Mouse (Mus musculus): ENCODE measurements around the gene Acad10.

The Acad10 gene

DNA sequence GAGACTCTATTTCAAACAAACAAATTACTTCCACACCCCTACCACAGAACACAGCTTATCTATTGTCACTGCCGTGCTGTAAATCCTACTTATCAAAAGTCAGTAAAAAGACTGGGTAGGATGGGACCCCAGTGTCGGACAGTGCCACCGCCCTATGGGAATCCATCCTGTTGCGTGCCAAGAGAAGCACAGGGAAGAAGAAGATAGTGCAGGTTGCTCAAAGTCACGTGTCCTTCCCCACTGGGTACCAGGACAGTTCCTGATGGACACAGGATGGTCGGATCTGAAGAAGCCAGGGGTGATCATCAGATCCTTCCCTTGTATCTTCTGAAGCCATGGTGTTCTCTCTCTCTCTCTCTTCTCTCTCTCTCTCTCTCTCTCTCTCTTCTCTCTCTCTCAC is 64.6 kb downstream of the Acad10 start:
- DNase-seq = no peak

DNA sequence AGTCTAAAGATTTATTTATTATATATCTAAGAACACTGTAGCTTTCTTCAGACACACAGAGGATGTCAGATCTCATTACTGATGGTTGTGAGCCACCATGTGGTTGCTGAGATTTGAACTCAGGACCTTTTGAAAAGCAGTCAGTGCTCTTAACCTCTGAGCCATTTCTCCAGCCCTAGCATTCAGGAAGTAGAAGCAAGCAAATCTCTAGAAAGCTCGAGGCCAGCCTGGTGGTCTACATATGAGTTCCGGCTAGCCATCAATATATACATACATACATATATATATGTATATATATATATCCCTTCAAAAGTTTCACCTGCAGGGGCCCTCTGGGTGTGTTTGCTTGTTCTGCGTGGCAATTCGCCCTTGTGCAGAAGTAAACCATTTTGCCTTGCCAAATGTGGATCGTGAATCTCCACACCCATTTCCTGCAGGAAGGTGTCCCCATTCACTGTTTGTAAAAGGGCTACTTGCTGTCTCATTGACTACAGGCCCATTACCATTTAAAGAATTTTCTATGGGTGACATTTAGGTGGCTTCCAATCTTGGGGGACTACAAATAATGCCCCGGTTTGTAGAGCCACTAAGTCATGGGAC is 65.5 kb downstream of the Acad10 start:
- no peak for DNase-seq

GRCm38 (mm10) chr5:121593451-121594401 is 66.6 kb downstream of the Acad10 start, which contains the start of gene Aldh2:
Gene Aldh2 (minus strand): TSS chr5:121593824.
- peak; percentile 93 for DNase-seq

DNA sequence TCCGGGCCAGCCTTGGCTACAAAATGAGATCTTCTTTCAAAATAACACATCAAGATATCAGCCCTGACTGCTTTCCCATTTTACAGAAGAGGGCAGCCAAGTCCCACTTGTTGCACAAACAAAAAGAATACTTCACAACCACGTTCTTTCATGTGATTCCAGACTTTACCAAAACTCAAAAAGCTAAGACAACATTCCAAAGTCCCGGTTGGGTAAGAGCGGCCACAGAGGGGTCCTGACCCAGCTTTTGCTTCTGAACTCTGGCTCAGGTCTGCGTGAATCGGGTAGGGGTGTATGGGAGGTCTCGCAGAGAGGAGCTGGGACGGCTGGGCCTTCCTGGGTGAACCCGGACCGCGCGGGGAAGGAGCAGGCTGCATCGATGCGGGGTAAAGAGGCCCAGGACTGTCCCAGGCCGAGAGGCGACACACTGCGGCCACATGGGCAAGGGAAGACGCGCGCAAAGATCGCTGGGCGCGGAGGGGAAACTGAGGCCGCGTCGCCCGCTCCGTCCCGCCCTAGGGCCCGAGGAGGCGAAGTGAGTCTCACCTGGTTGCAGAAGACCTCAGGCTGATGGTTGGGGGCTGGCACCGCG is 67.4 kb downstream of the Acad10 start:
- peak; percentile 58 for DNase-seq

DNA sequence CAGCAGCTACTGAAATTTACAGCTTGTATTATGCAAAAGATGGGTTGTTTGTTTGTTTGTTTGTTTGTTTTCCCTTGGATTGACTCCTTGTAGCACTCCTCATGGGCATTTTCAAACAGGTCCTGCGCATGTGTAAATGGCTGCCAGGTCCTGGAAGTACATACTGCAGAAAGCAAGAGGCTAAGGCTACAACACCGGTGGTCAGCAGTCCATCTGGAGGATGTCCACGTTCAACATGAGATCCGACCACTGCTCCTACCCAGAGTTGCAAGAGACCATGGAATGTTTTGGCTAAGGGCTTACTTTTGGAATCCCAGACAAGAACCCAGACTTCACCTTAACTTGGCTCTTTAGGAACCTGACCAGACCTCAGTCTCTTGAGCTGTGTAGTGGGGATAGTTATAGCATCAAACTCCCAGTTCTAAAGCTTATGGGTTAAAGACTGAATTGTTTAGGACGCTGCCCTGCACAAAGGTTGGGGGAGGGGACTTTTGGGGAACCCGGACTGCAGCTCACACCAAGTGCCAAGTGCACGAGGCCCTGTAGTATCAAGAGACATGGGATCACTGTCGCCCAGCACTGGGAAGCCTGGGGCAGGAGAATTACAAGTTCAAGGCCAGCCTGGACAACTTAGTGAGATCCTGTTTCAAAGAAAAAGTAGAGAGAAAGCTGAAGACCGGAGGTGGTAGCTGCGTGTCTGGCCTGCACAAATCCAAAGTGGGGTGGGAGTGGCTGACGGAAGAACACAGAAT is 68.1 kb downstream of the Acad10 start:
- no peak for DNase-seq

- DNase-seq = no peak
Measured at GRCm38 (mm10) chr5:121591417-121592063, 68.8 kb downstream of the Acad10 start.

DNA sequence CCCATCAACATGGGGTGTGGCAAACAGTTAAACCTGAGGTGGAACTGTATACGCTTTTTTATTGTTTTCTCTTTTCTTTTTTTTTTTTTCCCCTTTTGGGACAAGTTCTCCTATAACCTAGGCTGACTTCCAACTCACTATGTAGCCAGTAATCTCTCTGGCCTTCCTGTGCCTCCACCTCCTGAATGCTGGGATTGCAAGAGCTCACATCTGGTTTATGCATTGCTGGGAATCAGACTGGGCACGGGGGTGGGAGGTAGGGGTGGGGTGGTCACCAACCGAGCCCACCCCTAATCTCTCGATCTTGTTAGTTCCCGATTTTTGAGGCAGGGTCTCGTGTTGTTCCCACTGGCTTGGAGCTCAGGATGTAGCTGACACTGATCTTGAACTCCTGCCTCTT is 70.4 kb downstream of the Acad10 start:
- no peak for DNase-seq

DNA sequence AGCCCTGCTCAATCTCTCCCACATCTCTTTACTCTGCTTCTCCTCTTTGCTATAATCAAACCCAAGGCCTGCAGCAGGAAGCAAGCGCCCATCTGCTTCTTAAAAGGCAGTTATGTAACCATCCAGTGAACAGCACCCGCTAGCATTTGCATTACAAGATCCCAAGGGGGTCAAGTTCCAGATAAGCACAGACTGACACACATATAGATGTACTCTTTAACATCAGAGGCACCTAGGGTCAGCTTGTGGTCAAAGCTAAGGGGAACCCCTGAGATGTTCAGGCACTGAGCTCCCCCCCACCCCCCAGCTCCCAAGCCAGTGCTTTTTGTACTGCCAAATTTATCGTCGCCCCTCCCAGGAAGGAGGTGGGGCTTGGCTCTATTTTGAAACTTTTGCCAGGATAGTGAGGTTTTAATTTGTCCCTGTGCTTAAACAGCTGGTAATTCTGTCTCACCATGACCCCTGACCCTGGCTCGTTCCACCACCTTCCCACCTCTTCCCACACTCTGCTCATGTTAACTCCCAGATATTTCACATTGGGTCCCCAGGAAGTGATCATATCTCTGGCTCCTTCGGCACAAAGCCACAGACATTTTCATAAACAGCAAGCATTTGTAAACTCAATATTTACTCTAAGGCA is 73.8 kb downstream of the Acad10 start:
- DNase-seq = peak; percentile 35

DNA sequence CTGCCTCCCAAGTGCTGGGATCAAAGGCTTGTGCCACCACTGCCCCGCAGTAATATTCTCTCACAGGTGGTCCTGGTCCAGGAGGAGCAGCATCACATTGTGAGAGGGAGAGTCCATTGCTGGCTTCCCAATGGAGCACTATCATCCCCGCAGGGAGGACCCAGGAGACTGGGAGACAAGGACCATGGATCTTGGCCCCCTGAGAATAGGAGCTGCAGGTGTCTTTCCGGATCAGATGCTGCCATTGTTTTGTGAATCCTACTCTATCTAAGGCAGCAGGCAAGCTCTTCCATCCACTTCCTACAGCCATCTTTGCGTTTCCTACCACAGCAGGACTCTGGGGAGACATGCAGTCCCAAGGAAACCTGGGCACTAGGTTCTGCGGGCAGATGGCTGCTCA is 74.6 kb downstream of the Acad10 start:
- DNase-seq = no peak

GRCm38 (mm10) chr5:121585005-121585404 is 75.3 kb downstream of the Acad10 start:
- DNase-seq = no peak

- DNase-seq = peak; percentile 96
Measured at GRCm38 (mm10) chr5:121583765-121584501, 76.4 kb downstream of the Acad10 start.

- no peak for DNase-seq
Measured at GRCm38 (mm10) chr5:121581945-121582344, 78.4 kb downstream of the Acad10 start.

DNA sequence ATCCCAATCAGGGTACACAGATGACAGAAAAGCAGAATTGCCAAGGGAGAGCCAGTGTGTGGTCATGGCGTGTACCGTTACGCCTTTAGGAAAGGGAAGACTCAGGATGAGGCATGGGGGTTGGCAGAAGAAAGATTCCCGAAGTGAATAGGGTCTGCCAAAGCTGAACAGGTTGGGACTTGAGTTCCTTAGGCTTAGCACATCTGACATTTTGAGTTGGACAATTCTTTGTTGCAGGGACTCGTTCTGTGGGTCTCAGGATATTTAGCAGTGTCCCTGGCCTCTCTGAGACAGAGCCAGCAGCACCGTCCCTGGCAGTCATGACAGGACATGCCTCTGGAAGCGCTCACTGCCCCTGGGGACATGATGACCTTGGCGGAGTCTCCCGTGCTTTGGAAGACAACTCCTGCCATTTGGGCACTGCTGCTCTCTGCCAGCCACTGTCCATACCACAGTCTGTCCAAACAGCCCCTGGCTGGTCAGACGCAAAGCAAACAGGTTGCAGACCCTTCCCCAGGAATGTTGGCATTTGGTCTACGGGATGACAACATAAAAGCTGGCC is 83.3 kb downstream of the Acad10 start:
- no peak for DNase-seq

- DNase-seq = no peak
Measured at GRCm38 (mm10) chr5:121575867-121576266, 84.4 kb downstream of the Acad10 start.

- no peak for DNase-seq
Measured at GRCm38 (mm10) chr5:121574145-121574544, 86.2 kb downstream of the Acad10 start.
